Mouse (Mus musculus): ENCODE data around the gene Adgrl1.

The Adgrl1 gene

DNA sequence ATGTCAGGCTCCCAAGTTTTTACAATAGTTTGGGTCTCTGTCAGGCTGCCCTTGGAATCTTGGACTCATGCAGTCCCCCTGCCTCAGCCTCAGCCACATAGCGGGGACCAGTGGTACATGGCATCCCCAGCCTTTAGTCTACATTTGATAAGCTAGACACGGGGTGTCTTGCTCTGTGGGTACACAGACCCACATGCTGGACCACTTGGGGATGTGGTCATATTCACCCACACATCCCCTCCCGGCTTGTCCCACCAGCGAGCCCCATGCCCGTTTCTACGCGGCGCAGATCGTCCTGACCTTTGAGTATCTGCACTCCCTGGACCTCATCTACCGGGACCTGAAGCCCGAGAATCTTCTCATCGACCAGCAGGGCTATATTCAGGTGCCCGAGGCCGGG lies 90.3 kb downstream of the Adgrl1 start:
- no peak for DNase-seq (ENCODE audit: low spot score)

Data from urinary bladder, postnatal 10 days (tissue).